Mouse (Mus musculus) erythroblast, embryonic 14.5 days (primary cell): ENCODE results near the gene Nanos3. TPM values are rescaled to one million over a fixed set of nuclear protein-coding genes. Genes with fewer than 3 reads are reported as not detected.

Experiments
- H3K27me3 ChIP-seq: 2 replicates; pipeline ENCODE4 v1.6.1; 2012; ENCODE audit warnings: inconsistent platforms; ENCODE audit not compliant: control insufficient read depth
- H3K36me3 ChIP-seq: 2 replicates; pipeline ENCODE4 v1.6.1; 2012; ENCODE audit warnings: mild to moderate bottlenecking, inconsistent platforms; ENCODE audit not compliant: control insufficient read depth
- H3K4me1 ChIP-seq: 2 replicates; pipeline ENCODE4 v1.6.1; 2012; ENCODE audit warnings: inconsistent platforms; ENCODE audit not compliant: control insufficient read depth
- H3K4me3 ChIP-seq: replicated peaks from 2 replicates; pipeline ENCODE3; 2012; ENCODE audit warnings: moderate library complexity, mild to moderate bottlenecking, inconsistent platforms
- H3K9me3 ChIP-seq: 2 replicates; pipeline ENCODE4 v1.6.1; 2012; ENCODE audit warnings: low read length, inconsistent platforms, mixed read lengths; ENCODE audit not compliant: control insufficient read depth
- GATA1 ChIP-seq: IDR thresholded peaks from 2 replicates; pipeline ENCODE4 v1.6.1; 2012; ENCODE audit warnings: low read length, inconsistent platforms, mixed read lengths
- TAL1 ChIP-seq: IDR thresholded peaks from 3 replicates; pipeline ENCODE4 v1.6.1; 2012; ENCODE audit warnings: low read length, inconsistent platforms, mixed read lengths
- polyA plus RNA-seq: library from polyadenylated mRNA; stranded (reverse); fragments of >175 nt; gene quantifications from 2 replicates; pipeline ENCODE4 v1.2.3, GENCODE M21; 2012

Gene Nanos3
- polyA plus RNA-seq, 1 experiment, result not detected

DNA sequence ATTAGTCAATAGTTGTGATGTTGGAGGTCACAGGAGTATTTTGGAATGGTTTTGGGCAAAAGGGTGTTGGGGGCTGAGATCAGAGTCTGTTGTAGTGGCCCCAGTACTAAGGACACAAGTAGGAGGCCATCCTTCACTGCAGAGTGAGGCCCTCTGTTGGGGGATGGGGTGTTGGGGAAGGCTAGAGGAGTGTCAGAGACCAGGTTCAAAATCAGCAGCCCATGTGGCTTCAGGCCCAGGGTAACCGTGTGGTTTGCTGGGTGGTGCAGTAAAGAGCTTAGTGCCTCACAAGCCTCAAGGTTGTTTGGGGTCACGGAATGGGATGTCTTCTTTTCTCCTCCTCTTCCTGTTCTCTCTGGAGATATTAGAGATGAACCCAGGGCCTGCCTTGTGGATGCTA, 58.3 kb downstream of the Nanos3 start:
- H3K36me3 ChIP-seq, result peaks cover under 1% of the 10 kb centered on the region
- no peaks in the 10 kb centered on the region; the same call in 1 of the 2 replicates for H3K27me3 ChIP-seq
- no peaks in the 10 kb centered on the region for H3K4me1 ChIP-seq
- no peak overlapping the region for H3K4me3 ChIP-seq
- no peaks in the 10 kb centered on the region for H3K9me3 ChIP-seq
- TF ChIP-seq GATA1, result no peak
- TF ChIP-seq TAL1, result no peak

- H3K9me3 ChIP-seq, result no peaks in the 10 kb centered on the region
- H3K27me3 ChIP-seq, result no peaks in the 10 kb centered on the region; the same call in 1 of the 2 replicates
- H3K4me1 ChIP-seq, result no peaks in the 10 kb centered on the region
- no peak within 1 kb of the TSS for H3K4me3 ChIP-seq
- no peak for TF ChIP-seq GATA1
- no peak for TF ChIP-seq TAL1
- H3K36me3 ChIP-seq, result no peaks in the 10 kb centered on the region
These were observed 59.4 kb downstream of the Nanos3 start, which contains the start of gene Podnl1 for GRCm38 (mm10) chr8:84125656-84126055. Podnl1 (plus strand) TSS chr8:84125989.

Other genes with a start within 250 kb of the Nanos3 start
- gene Gm10644, start 230.0 kb downstream of the Nanos3 start, polyA plus RNA-seq, result not detected in 2 replicates
- 56.4 and 58.6 TPM in 2 replicates for gene Asf1b, start 229.7 kb downstream of the Nanos3 start, polyA plus RNA-seq
- 2.3 and 2.7 TPM in 2 replicates for gene Prkaca, start 212.2 kb downstream of the Nanos3 start, polyA plus RNA-seq
- 37.5 and 42.8 TPM in 2 replicates for gene Samd1, start 187.5 kb downstream of the Nanos3 start, polyA plus RNA-seq
- 0.34 and 0.71 TPM in 2 replicates for gene 1700067K01Rik, start 183.7 kb downstream of the Nanos3 start, polyA plus RNA-seq
- not detected in 2 replicates for gene 2210011C24Rik, start 173.0 kb downstream of the Nanos3 start, polyA plus RNA-seq
- 0.01 TPM in 1 of 2 replicates, not detected in the other for gene Palm3, start 163.7 kb downstream of the Nanos3 start, polyA plus RNA-seq
- gene Il27ra, start 142.6 kb downstream of the Nanos3 start, polyA plus RNA-seq, result 0.02 TPM in 1 of 2 replicates, not detected in the other
- gene Rln3, start 140.2 kb downstream of the Nanos3 start, polyA plus RNA-seq, result not detected in 2 replicates
- gene Gm10643, start 120.1 kb downstream of the Nanos3 start, polyA plus RNA-seq, result not detected in 2 replicates
- gene Rfx1, start 118.4 kb downstream of the Nanos3 start, polyA plus RNA-seq, result 3.9 and 4.7 TPM in 2 replicates
- gene Dcaf15, start 80.4 kb downstream of the Nanos3 start, polyA plus RNA-seq, result 4.7 and 4.9 TPM in 2 replicates
- gene Podnl1, start 59.2 kb downstream of the Nanos3 start, polyA plus RNA-seq, result not detected in 2 replicates
- 1.0 and 1.4 TPM in 2 replicates for gene Cc2d1a, start 37.3 kb downstream of the Nanos3 start, polyA plus RNA-seq
- not detected in 2 replicates for gene 4930432K21Rik, start 37.2 kb downstream of the Nanos3 start, polyA plus RNA-seq
- 0.44 and 0.65 TPM in 2 replicates for gene Zswim4, start 51.8 kb upstream of the Nanos3 start, polyA plus RNA-seq
- 43.2 and 62.9 TPM in 2 replicates for gene D8Ertd738e, start 64.5 kb upstream of the Nanos3 start, polyA plus RNA-seq
- 2.2 and 2.5 TPM in 2 replicates for gene Mri1, start 72.1 kb upstream of the Nanos3 start, polyA plus RNA-seq
- 0.59 and 1.8 TPM in 2 replicates for gene Ccdc130, start 85.2 kb upstream of the Nanos3 start, polyA plus RNA-seq
- gene Cacna1a, start 203.2 kb upstream of the Nanos3 start, polyA plus RNA-seq, result 0.88 and 0.95 TPM in 2 replicates